Mouse (Mus musculus) brain, embryonic 14.5 days (tissue): ENCODE measurements around the gene Aqp11.

Experiments used
- CTCF ChIP-seq: fragments of 200-500 bp; IDR thresholded peaks from 2 replicates; pipeline ENCODE4 v1.5.1; 2012; ENCODE audit warnings: inconsistent platforms, mild to moderate bottlenecking, moderate library complexity, borderline replicate concordance; ENCODE audit not compliant: insufficient read depth, insufficient read length; ENCODE audit errors: extremely low read depth
- POLR2A ChIP-seq: fragments of 200-500 bp; IDR thresholded peaks from 2 replicates; pipeline ENCODE4 v1.6.1; 2012; ENCODE audit warnings: mild to moderate bottlenecking, inconsistent platforms, borderline replicate concordance; ENCODE audit not compliant: poor library complexity, insufficient read depth, insufficient read length, severe bottlenecking; ENCODE audit errors: extremely low read depth

- TF ChIP-seq CTCF: no peak
- TF ChIP-seq POLR2A: no peak
These were observed 9.1 kb downstream of the Aqp11 start for GRCm38 (mm10) chr7:97728666-97729614.
